Mouse (Mus musculus): ENCODE results near the gene Jag1.

DNA sequence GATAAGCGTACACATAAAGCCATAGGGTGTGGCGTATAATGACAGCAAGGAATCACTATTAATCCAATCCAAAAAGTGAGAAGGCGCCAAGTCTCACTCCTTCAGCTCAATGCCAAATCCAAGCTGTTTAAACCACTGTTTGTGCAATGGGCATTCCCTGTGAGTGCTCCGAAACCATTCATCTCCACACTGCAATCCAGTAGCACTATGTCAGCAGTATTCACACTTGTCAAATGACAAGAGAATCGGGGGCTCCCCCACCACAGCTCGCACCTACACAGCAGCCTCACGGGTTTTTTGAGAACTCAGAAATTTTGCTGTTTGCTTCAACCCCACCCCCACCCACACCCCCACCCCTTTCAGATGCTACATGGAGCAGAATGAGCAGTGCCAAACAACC is 35.4 kb downstream of the Jag1 start:
- TF ChIP-seq CTCF (IDR thresholded peaks at IDR 0.05; ENCODE audit: control insufficient read depth, insufficient read depth, insufficient read length) (no peak), CEBPB (IDR thresholded peaks at IDR 0.05; ENCODE audit: low read depth) (no peak), USF1 (IDR thresholded peaks at IDR 0.05; ENCODE audit: low read depth) (no peak), FOSL1 (IDR thresholded peaks at IDR 0.05; ENCODE audit: insufficient read depth, low read length, poor library complexity, severe bottlenecking) (no peak), MYOD1 (IDR thresholded peaks at IDR 0.05; ENCODE audit: control insufficient read depth, insufficient read length, low read depth) (no peak), MAX (IDR thresholded peaks at IDR 0.05) (no peak), MYOG (IDR thresholded peaks at IDR 0.05; ENCODE audit: control insufficient read depth, extremely low read depth, insufficient read length) (no peak)

All from C2C12 (cell line).